Mouse (Mus musculus) ES-E14 (cell line): ENCODE data around the gene Lrfn1. TPM values are rescaled to one million over a fixed set of nuclear protein-coding genes. Genes with fewer than 3 reads are reported as not detected.

Experiments used
- DNase-seq: peaks from one replicate; pipeline ENCODE4 v3.0.0-alpha.2; 2013; ENCODE audit warnings: low read depth, low spot score
- H3K27ac ChIP-seq: 2 replicates; pipeline ENCODE4 v1.5.1; 2012; ENCODE audit warnings: low read depth, mild to moderate bottlenecking, low read length, moderate library complexity, mixed read lengths; ENCODE audit not compliant: poor library complexity, insufficient read depth, severe bottlenecking
- H3K36me3 ChIP-seq: 2 replicates; pipeline ENCODE4 v1.6.1; 2012; ENCODE audit warnings: mild to moderate bottlenecking, low read length, moderate library complexity, mixed read lengths; ENCODE audit not compliant: control insufficient read depth, poor library complexity, insufficient read depth, severe bottlenecking
- H3K4me1 ChIP-seq, 2 experiments: fragments of 150-350 bp in 1 of 2; sonication (generic) in 1 of 2; 2 replicates each; pipeline ENCODE4 v1.6.1; 2012; ENCODE audit warnings: low read length in 2 of 2, mild to moderate bottlenecking in 1 of 2, mixed read lengths in 1 of 2; ENCODE audit not compliant: control insufficient read depth in 2 of 2, insufficient read depth in 2 of 2, poor library complexity in 1 of 2
- H3K4me3 ChIP-seq, 2 experiments: fragments of 150-350 bp in 1 of 2; sonication (generic) in 1 of 2; 2 replicates each; pipeline ENCODE4 v1.5.1; 2012; ENCODE audit warnings: low read length in 2 of 2, low read depth in 1 of 2, mild to moderate bottlenecking in 1 of 2, mixed read lengths in 1 of 2; ENCODE audit not compliant: insufficient read depth in 1 of 2, poor library complexity in 1 of 2, severe bottlenecking in 1 of 2
- H3K9ac ChIP-seq: 2 replicates; pipeline ENCODE4 v1.6.1; 2012; ENCODE audit warnings: low read depth, mild to moderate bottlenecking, low read length, mixed read lengths; ENCODE audit not compliant: poor library complexity, insufficient read depth, severe bottlenecking
- H3K9me3 ChIP-seq: fragments of 150-350 bp; sonication (generic); 2 replicates; pipeline ENCODE4 v1.6.1; 2012; ENCODE audit warnings: low read depth, mild to moderate bottlenecking, low read length; ENCODE audit not compliant: control insufficient read depth, insufficient read depth
- CHD2 ChIP-seq: IDR thresholded peaks from 2 replicates; pipeline ENCODE4 v1.6.1; 2014; ENCODE audit warnings: mild to moderate bottlenecking, low read depth, low read length, inconsistent platforms
- HCFC1 ChIP-seq: IDR thresholded peaks from 2 replicates; pipeline ENCODE4 v1.6.1; 2012; ENCODE audit warnings: low read length, inconsistent platforms, borderline replicate concordance; ENCODE audit not compliant: insufficient read depth
- MAFK ChIP-seq: IDR thresholded peaks from 2 replicates; pipeline ENCODE4 v1.6.1; 2014; ENCODE audit warnings: mild to moderate bottlenecking, low read depth, low read length, inconsistent platforms; ENCODE audit not compliant: insufficient read depth
- ZC3H11A ChIP-seq: IDR thresholded peaks from 2 replicates; pipeline ENCODE4 v1.6.1; 2012; ENCODE audit warnings: low read depth, mild to moderate bottlenecking, inconsistent platforms, low read length, borderline replicate concordance
- ZNF384 ChIP-seq: IDR thresholded peaks from 2 replicates; pipeline ENCODE4 v1.6.1; 2012; ENCODE audit warnings: low read depth, low read length, inconsistent platforms
- in situ Hi-C, 2 experiments: fragments of 600-800 bp; cut with MboI; formaldehyde crosslinking; loops; one replicate each; pipeline ENCODE4 v1.15.1; 2025; ENCODE audit warnings: low sequenced_read_pairs in 2 of 2, inconsistent platforms in 1 of 2; ENCODE audit not compliant: unreplicated experiment in 2 of 2
- total RNA-seq: library from RNA; depleted of rRNA; stranded (reverse); fragments of 300-350 nt; gene quantifications from 2 replicates; pipeline ENCODE4 v1.2.3, GENCODE M21; 2012

Gene Lrfn1
- total RNA-seq, 1 experiment = 17.1 TPM

DNA sequence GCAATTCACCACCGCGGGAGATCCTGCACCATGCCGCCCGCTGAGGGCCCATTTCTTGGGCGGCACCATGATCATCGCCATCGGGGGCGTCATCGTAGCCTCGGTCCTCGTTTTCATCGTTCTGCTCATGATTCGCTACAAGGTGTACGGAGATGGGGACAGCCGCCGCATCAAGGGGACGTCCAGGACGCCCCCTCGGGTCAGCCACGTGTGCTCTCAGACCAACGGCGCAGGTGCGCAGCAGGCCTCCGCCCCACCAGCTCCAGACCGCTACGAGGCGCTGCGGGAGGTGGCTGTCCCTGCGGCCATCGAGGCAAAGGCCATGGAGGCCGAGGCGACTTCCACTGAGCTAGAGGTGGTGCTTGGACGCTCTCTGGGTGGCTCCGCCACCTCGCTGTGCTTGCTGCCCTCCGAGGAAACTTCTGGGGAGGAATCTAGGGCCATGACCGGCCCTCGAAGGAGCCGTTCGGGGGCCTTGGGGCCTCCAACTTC, 15.0 kb downstream of the Lrfn1 start:
- Histone ChIP-seq H3K9me3 (no peaks in the 10 kb centered on the region), H3K4me1 (peaks cover 0 to 12% of the 10 kb centered on the region in 2 experiments; a peak in 3 of 4 replicates), H3K36me3 (peaks cover 2% of the 10 kb centered on the region; the same call in 1 of the 2 replicates), H3K4me3 (peak overlapping the region; percentile 65 to 73), H3K27ac (no peak overlapping the region), H3K9ac (peak overlapping the region; percentile 49)
- TF ChIP-seq ZC3H11A (no peak), HCFC1 (no peak), ZNF384 (no peak), MAFK (no peak), CHD2 (no peak)
- in situ Hi-C loops = no loop called here
- DNase-seq = no peak

GRCm38 (mm10) chr7:28467213-28467751, 15.5 kb downstream of the Lrfn1 start:
- H3K27ac ChIP-seq = no peak overlapping the region
- no peak for DNase-seq
- H3K9ac ChIP-seq = peak overlapping the region; percentile 49
- peaks cover 1% of the 10 kb centered on the region; the same call in 1 of the 2 replicates for H3K36me3 ChIP-seq
- peak overlapping the region; percentile 65 to 73 for H3K4me3 ChIP-seq
- H3K9me3 ChIP-seq = no peaks in the 10 kb centered on the region
- peaks cover 0 to 12% of the 10 kb centered on the region in 2 experiments; a peak in 3 of 4 replicates for H3K4me1 ChIP-seq
- in situ Hi-C loops = no loop called here
- TF ChIP-seq CHD2 = no peak
- no peak for TF ChIP-seq ZC3H11A

DNA sequence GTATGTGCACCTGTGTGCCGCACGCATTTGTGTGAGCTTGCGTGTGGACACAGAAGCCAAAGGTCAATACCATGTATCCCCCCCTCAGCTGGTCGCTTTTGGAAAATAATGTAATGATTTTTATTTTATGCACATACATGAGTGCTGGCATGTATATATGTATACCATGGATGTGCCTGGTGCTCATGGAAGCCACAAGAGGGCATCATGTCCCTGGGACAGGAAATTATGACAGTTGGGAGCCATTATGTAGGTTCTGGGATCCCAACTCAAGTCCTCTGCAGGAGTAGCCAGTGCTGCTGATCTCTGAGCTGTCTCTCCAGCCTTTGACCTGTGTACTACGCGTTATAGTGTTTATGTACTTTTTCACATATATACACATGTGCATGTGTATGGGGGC, 24.4 kb downstream of the Lrfn1 start:
- Histone ChIP-seq H3K9me3 (no peaks in the 10 kb centered on the region), H3K27ac (no peak overlapping the region), H3K36me3 (no peaks in the 10 kb centered on the region), H3K4me1 (peaks cover 0 to 9% of the 10 kb centered on the region in 2 experiments; a peak in 1 of 4 replicates), H3K4me3 (no peak overlapping the region), H3K9ac (no peak overlapping the region)
- in situ Hi-C loops = no loop called here
- TF ChIP-seq MAFK = no peak
- TF ChIP-seq CHD2 = no peak
- no peak for TF ChIP-seq ZNF384
- no peak for DNase-seq

- no peak for DNase-seq
- Histone ChIP-seq H3K36me3 (no peaks in the 10 kb centered on the region), H3K9ac (no peak overlapping the region), H3K4me1 (peaks cover 0 to 11% of the 10 kb centered on the region in 2 experiments; a peak in 1 of 4 replicates), H3K27ac (no peak overlapping the region), H3K9me3 (no peaks in the 10 kb centered on the region), H3K4me3 (no peak overlapping the region)
- TF ChIP-seq ZNF384 = no peak
- no peak for TF ChIP-seq HCFC1
- TF ChIP-seq ZC3H11A = no peak
- TF ChIP-seq CHD2 = no peak
- TF ChIP-seq MAFK = no peak
- in situ Hi-C loops = no loop called here
Observed at GRCm38 (mm10) chr7:28477363-28477762, 25.6 kb downstream of the Lrfn1 start.

DNA sequence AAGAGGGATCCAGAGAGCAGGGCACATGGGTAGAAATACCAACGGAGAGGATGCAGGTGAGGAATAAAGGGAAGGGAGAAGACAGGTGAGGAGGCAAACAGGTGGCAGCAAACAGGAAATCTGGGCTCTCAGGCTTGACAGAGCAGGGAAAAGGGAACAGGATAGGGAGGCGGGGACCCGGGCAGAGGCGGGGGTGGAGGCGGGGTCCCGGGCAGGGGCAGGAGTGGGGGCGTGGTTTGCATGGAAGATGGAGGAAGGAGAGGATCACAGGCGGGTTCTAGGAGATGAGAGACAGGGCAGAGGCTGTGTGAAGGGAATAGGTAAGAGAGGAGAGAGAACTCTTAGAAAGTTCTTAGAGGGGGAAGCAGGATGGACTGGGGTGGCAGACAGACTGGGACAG, 27.1 kb downstream of the Lrfn1 start:
- Histone ChIP-seq H3K27ac (no peak overlapping the region), H3K4me1 (peaks cover 0 to 11% of the 10 kb centered on the region in 2 experiments; a peak in 2 of 4 replicates), H3K4me3 (peak overlapping the region in 1 of 2 experiments; percentile 51; a peak in 2 of 4 replicates), H3K9me3 (no peaks in the 10 kb centered on the region), H3K36me3 (no peaks in the 10 kb centered on the region), H3K9ac (no peak overlapping the region)
- in situ Hi-C loops = no loop called here
- DNase-seq = no peak
- no peak for TF ChIP-seq ZC3H11A
- no peak for TF ChIP-seq ZNF384
- no peak for TF ChIP-seq CHD2
- no peak for TF ChIP-seq HCFC1
- no peak for TF ChIP-seq MAFK
